Mouse (Mus musculus): ENCODE results near the gene BC048562. TPM values are rescaled to one million over a fixed set of nuclear protein-coding genes. Genes with fewer than 3 reads are reported as not detected.
A peak's percentile ranks its signal among the peaks of the same experiment; 100 is the strongest.

BC048562 gene
- polyA plus RNA-seq, 1 experiment from 2014 or later: not detected

- H3K4me1 ChIP-seq: peaks cover 26% of the 10 kb centered on the region
- peak overlapping the region; percentile 98; the same call in 1 of the 2 replicates for H3K4me3 ChIP-seq
- 96% methylated on average over 20 of the region's 20 CpGs for WGBS
- H3K27ac ChIP-seq: 0 out of 2 replicates have a peak overlapping the region, but pooled peaks have one; percentile 93
- no peaks in the 10 kb centered on the region for H3K27me3 ChIP-seq (ENCODE audit: low read depth, poor library complexity, severe bottlenecking)
- H3K36me3 ChIP-seq: peaks cover 84% of the 10 kb centered on the region
- no peaks in the 10 kb centered on the region for H3K9me3 ChIP-seq (replicated peaks)
- no peak for DNase-seq (ENCODE audit: low spot score)
These were observed 52.9 kb downstream of the BC048562 start for GRCm38 (mm10) chr9:108489215-108489614.

DNA sequence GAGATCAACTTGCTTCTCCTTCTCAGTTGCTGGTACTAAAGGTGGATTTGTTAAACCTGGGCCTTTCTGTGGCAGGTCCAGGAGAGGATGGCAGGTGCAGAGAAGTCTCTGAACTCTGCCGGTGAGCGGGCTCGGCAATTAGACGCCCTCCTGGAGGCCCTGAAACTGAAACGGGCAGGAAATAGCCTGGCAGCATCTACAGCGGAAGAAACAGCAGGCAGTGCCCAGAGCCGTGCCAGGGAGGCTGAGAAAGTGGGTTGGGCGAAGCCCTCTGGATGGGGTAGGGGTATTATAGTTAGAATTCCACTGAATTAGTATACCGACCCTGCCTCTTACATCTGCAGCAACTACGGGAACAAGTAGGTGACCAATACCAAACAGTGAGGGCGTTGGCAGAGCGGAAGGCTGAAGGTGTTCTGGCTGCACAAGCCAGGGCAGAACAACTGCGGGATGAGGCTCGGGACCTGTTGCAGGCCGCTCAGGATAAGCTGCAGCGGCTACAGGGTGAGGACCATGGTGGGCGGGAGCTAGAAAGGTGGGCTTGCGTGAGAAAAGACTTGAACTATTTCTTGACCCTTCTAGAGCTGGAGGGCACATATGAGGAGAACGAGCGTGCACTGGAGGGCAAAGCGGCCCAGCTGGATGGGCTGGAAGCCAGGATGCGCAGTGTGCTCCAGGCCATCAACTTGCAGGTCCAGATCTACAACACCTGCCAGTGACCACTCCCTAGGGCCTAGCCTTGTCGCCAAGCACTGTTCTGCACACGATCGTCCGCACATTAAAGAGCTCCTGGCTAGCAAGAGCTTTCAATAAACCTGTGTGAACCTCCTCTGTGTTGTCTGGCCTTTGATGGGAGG, 53.6 kb downstream of the BC048562 start:
- peak overlapping the region; percentile 98 for H3K4me3 ChIP-seq
- no peak for DNase-seq (ENCODE audit: low spot score)
- peak overlapping the region; percentile 93 for H3K27ac ChIP-seq
- peaks cover 26% of the 10 kb centered on the region for H3K4me1 ChIP-seq
- H3K36me3 ChIP-seq: peaks cover 85% of the 10 kb centered on the region
- WGBS: 70% methylated on average over 26 of the region's 26 CpGs
- no peaks in the 10 kb centered on the region for H3K27me3 ChIP-seq (ENCODE audit: low read depth, poor library complexity, severe bottlenecking)
- no peaks in the 10 kb centered on the region for H3K9me3 ChIP-seq (replicated peaks)

GRCm38 (mm10) chr9:108490559-108491285, 54.4 kb downstream of the BC048562 start, which contains the start of gene Usp19:
Usp19 (plus strand) TSS chr9:108490602.
- under 1% methylated on average over 69 of the region's 69 CpGs for WGBS
- Histone ChIP-seq H3K4me1 (peaks cover 26% of the 10 kb centered on the region), H3K27me3 (ENCODE audit: low read depth, poor library complexity, severe bottlenecking) (no peaks in the 10 kb centered on the region), H3K9me3 (replicated peaks) (no peaks in the 10 kb centered on the region), H3K27ac (peak within 1 kb of the TSS; percentile 93), H3K36me3 (peaks cover 85% of the 10 kb centered on the region), H3K4me3 (peak within 1 kb of the TSS; percentile 98)
- peak; percentile 96 for DNase-seq (ENCODE audit: low spot score)

- WGBS: 10% methylated on average over 12 of the region's 12 CpGs
- DNase-seq (ENCODE audit: low spot score): no peak
- Histone ChIP-seq H3K4me1 (peaks cover 26% of the 10 kb centered on the region), H3K27me3 (ENCODE audit: low read depth, poor library complexity, severe bottlenecking) (no peaks in the 10 kb centered on the region), H3K4me3 (peak overlapping the region; percentile 98), H3K27ac (peak overlapping the region; percentile 93), H3K36me3 (peaks cover 85% of the 10 kb centered on the region), H3K9me3 (replicated peaks) (no peaks in the 10 kb centered on the region)
These were observed 55.0 kb downstream of the BC048562 start for GRCm38 (mm10) chr9:108491286-108491580.

GRCm38 (mm10) chr9:108492043-108492750, 55.9 kb downstream of the BC048562 start:
- 90% methylated on average over 16 of the region's 16 CpGs for WGBS
- H3K27ac ChIP-seq: 0 out of 2 replicates have a peak overlapping the region, but pooled peaks have one; percentile 20
- H3K4me3 ChIP-seq: peak overlapping the region; percentile 98
- no peaks in the 10 kb centered on the region for H3K9me3 ChIP-seq (replicated peaks)
- H3K4me1 ChIP-seq: peaks cover 26% of the 10 kb centered on the region
- H3K36me3 ChIP-seq: peaks cover 85% of the 10 kb centered on the region
- DNase-seq (ENCODE audit: low spot score): no peak
- H3K27me3 ChIP-seq (ENCODE audit: low read depth, poor library complexity, severe bottlenecking): no peaks in the 10 kb centered on the region

DNA sequence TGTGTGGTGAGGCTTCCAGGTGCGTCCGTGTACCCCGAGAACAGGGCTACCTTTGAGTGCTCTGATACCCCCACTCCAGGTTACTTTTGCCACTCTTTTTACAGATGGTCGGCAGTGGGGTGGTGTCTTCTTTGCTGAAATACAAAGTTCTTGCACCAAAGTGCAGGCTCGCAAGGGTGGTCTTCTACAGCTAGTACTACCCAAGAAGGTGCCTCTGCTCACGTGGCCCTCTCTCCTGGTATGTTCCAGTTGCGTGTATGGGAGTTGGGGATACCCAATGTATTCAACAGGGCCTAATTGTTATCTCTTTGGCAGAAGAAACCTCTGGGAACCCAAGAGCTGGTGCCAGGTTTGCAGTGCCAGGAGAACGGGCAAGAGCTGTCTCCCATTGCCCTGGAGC, 57.0 kb downstream of the BC048562 start:
- WGBS: 96% methylated on average over 8 of the region's 8 CpGs
- H3K4me3 ChIP-seq: no peak overlapping the region

DNA sequence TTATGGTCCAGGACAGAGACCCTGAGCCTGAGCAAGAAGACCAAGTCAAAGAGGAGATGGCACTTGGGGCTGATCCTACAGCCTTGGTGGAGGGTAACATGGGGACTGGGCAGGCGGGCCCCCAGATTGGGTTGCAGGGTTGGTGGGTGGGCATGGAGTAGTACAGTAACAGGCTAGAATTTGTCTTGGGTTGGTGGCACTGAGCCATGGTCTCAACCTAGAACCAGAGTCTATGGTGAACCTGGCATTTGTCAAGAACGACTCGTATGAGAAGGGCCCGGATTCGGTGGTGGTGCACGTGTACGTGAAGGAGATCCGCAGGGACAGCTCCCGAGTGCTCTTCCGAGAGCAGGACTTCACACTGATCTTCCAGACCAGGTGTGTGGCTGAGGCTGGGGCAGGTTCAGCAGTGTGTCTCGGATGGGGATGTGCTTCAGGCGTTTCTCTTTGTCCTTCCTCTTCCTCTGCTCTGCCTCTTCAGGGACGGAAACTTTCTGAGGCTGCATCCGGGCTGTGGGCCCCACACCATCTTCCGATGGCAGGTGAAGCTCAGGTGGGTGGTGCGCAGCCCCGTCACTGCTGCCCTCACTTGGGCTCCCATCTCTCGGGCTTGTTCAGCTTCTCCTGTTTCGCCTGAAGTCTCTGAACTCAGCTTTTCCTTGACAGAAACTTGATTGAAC, 58.0 kb downstream of the BC048562 start:
- H3K27me3 ChIP-seq (ENCODE audit: low read depth, poor library complexity, severe bottlenecking): no peaks in the 10 kb centered on the region
- H3K36me3 ChIP-seq: peaks cover 85% of the 10 kb centered on the region
- WGBS: 97% methylated on average over 19 of the region's 19 CpGs
- H3K4me3 ChIP-seq: no peak overlapping the region
- DNase-seq (ENCODE audit: low spot score): no peak
- H3K27ac ChIP-seq: no peak overlapping the region
- H3K4me1 ChIP-seq: peaks cover 26% of the 10 kb centered on the region
- no peaks in the 10 kb centered on the region for H3K9me3 ChIP-seq (replicated peaks)

More for the DNA sequence above, 57.0 kb downstream of the BC048562 start:
- DNase-seq (ENCODE audit: low spot score): no peak
- H3K9me3 ChIP-seq (replicated peaks): no peaks in the 10 kb centered on the region
- H3K4me1 ChIP-seq: peaks cover 26% of the 10 kb centered on the region
- peaks cover 85% of the 10 kb centered on the region for H3K36me3 ChIP-seq
- no peaks in the 10 kb centered on the region for H3K27me3 ChIP-seq (ENCODE audit: low read depth, poor library complexity, severe bottlenecking)
- H3K27ac ChIP-seq: no peak overlapping the region

DNA sequence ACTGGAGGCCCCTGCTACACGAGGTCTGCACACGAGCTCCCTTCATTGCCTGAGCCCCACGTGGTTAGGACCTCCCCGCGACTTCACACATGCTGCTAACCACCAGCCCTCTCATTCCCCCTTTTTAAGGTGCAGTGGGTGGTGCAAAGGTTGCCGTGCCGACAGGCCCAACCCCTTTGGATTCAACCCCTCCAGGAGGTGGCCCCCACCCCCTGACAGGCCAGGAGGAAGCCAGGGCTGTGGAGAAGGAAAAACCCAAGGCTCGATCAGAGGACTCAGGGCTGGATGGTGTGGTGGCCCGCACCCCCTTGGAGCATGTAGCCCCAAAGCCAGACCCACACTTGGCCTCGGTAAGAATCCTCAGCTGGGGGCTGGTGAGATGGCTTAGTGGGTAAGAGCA, 58.6 kb downstream of the BC048562 start:
- Histone ChIP-seq H3K27ac (no peak overlapping the region), H3K4me3 (no peak overlapping the region), H3K36me3 (peaks cover 85% of the 10 kb centered on the region), H3K4me1 (peaks cover 20% of the 10 kb centered on the region), H3K27me3 (ENCODE audit: low read depth, poor library complexity, severe bottlenecking) (no peaks in the 10 kb centered on the region), H3K9me3 (replicated peaks) (no peaks in the 10 kb centered on the region)
- no peak for DNase-seq (ENCODE audit: low spot score)
- WGBS: 91% methylated on average over 10 of the region's 10 CpGs

Other genes starting within 250 kb of the BC048562 start
- 1.7 TPM in 2 replicates for gene Bsn, start 246.1 kb upstream of the BC048562 start, polyA plus RNA-seq (2016; fragmentation: Nextera tagmentation; extraction: Ambion mirVana)
- gene Dag1, start 172.5 kb upstream of the BC048562 start, polyA plus RNA-seq (2016; fragmentation: Nextera tagmentation; extraction: Ambion mirVana): 59.6 and 59.9 TPM in 2 replicates
- gene Nicn1, start 146.1 kb upstream of the BC048562 start, polyA plus RNA-seq (2016; fragmentation: Nextera tagmentation; extraction: Ambion mirVana): 32.9 and 35.8 TPM in 2 replicates
- 23.1 and 24.8 TPM in 2 replicates for gene Amt, start 139.6 kb upstream of the BC048562 start, polyA plus RNA-seq (2016; fragmentation: Nextera tagmentation; extraction: Ambion mirVana)
- 246 and 250 TPM in 2 replicates for gene Rhoa, start 130.4 kb upstream of the BC048562 start, polyA plus RNA-seq (2016; fragmentation: Nextera tagmentation; extraction: Ambion mirVana)
- gene Tcta, start 130.3 kb upstream of the BC048562 start, polyA plus RNA-seq (2016; fragmentation: Nextera tagmentation; extraction: Ambion mirVana): 9.2 and 11.5 TPM in 2 replicates
- 824 and 909 TPM in 2 replicates for gene Gpx1, start 97.6 kb upstream of the BC048562 start, polyA plus RNA-seq (2016; fragmentation: Nextera tagmentation; extraction: Ambion mirVana)
- gene Usp4, start 88.6 kb upstream of the BC048562 start, polyA plus RNA-seq (2016; fragmentation: Nextera tagmentation; extraction: Ambion mirVana): 132 and 140 TPM in 2 replicates
- gene 1700102P08Rik, start 43.7 kb upstream of the BC048562 start, polyA plus RNA-seq (2016; fragmentation: Nextera tagmentation; extraction: Ambion mirVana): 0.69 and 0.98 TPM in 2 replicates
- 1.1 and 1.3 TPM in 2 replicates for gene Ccdc36, start 8.0 kb upstream of the BC048562 start, polyA plus RNA-seq (2016; fragmentation: Nextera tagmentation; extraction: Ambion mirVana)
- gene Ccdc71, start 24.0 kb downstream of the BC048562 start, polyA plus RNA-seq (2016; fragmentation: Nextera tagmentation; extraction: Ambion mirVana): 62.8 and 65.8 TPM in 2 replicates
- gene Klhdc8b, start 25.1 kb downstream of the BC048562 start, polyA plus RNA-seq (2016; fragmentation: Nextera tagmentation; extraction: Ambion mirVana): 10.9 and 17.8 TPM in 2 replicates
- 19.7 and 31.6 TPM in 2 replicates for gene Lamb2, start 43.3 kb downstream of the BC048562 start, polyA plus RNA-seq (2016; fragmentation: Nextera tagmentation; extraction: Ambion mirVana)
- 87.2 and 107 TPM in 2 replicates for gene Usp19, start 54.1 kb downstream of the BC048562 start, polyA plus RNA-seq (2016; fragmentation: Nextera tagmentation; extraction: Ambion mirVana)
- gene Qars, start 71.2 kb downstream of the BC048562 start, polyA plus RNA-seq (2016; fragmentation: Nextera tagmentation; extraction: Ambion mirVana): 124 and 127 TPM in 2 replicates
- gene Qrich1, start 80.3 kb downstream of the BC048562 start, polyA plus RNA-seq (2016; fragmentation: Nextera tagmentation; extraction: Ambion mirVana): 170 and 173 TPM in 2 replicates
- 255 and 288 TPM in 2 replicates for gene Impdh2, start 123.8 kb downstream of the BC048562 start, polyA plus RNA-seq (2016; fragmentation: Nextera tagmentation; extraction: Ambion mirVana)
- gene Ndufaf3, start 131.0 kb downstream of the BC048562 start, polyA plus RNA-seq (2016; fragmentation: Nextera tagmentation; extraction: Ambion mirVana): 46.2 and 49.3 TPM in 2 replicates
- 175 and 214 TPM in 2 replicates for gene Dalrd3, start 133.4 kb downstream of the BC048562 start, polyA plus RNA-seq (2016; fragmentation: Nextera tagmentation; extraction: Ambion mirVana)
- 165 and 236 TPM in 2 replicates for gene Wdr6, start 142.3 kb downstream of the BC048562 start, polyA plus RNA-seq (2016; fragmentation: Nextera tagmentation; extraction: Ambion mirVana)
- 3.7 and 6.5 TPM in 2 replicates for gene P4htm, start 161.2 kb downstream of the BC048562 start, polyA plus RNA-seq (2016; fragmentation: Nextera tagmentation; extraction: Ambion mirVana)
- gene Arih2, start 212.9 kb downstream of the BC048562 start, polyA plus RNA-seq (2016; fragmentation: Nextera tagmentation; extraction: Ambion mirVana): 59.0 and 59.2 TPM in 2 replicates
- 28.8 and 35.7 TPM in 2 replicates for gene Slc25a20, start 225.6 kb downstream of the BC048562 start, polyA plus RNA-seq (2016; fragmentation: Nextera tagmentation; extraction: Ambion mirVana)